Mouse (Mus musculus): ENCODE data around the gene Nos1ap.

- TF ChIP-seq CTCF (IDR thresholded peaks at IDR 0.05; ENCODE audit: low read depth, low read length), result no peak
- TF ChIP-seq POLR2A (IDR thresholded peaks at IDR 0.05; ENCODE audit: borderline replicate concordance, low read depth, low read length), result no peak
Measured at GRCm38 (mm10) chr1:170324312-170324711, 265.3 kb downstream of the Nos1ap start.
